Mouse (Mus musculus) natural killer cell, adult 2 months (primary cell): ENCODE measurements around the gene Rc3h2.
A peak's percentile ranks its signal among the peaks of the same experiment; 100 is the strongest.

Experiments used
- DNase-seq, 2 experiments: peaks; one replicate each; pipeline ENCODE4 v3.0.0; 2022; ENCODE audit warnings: low spot score in 2 of 2

Gene Rc3h2

DNA sequence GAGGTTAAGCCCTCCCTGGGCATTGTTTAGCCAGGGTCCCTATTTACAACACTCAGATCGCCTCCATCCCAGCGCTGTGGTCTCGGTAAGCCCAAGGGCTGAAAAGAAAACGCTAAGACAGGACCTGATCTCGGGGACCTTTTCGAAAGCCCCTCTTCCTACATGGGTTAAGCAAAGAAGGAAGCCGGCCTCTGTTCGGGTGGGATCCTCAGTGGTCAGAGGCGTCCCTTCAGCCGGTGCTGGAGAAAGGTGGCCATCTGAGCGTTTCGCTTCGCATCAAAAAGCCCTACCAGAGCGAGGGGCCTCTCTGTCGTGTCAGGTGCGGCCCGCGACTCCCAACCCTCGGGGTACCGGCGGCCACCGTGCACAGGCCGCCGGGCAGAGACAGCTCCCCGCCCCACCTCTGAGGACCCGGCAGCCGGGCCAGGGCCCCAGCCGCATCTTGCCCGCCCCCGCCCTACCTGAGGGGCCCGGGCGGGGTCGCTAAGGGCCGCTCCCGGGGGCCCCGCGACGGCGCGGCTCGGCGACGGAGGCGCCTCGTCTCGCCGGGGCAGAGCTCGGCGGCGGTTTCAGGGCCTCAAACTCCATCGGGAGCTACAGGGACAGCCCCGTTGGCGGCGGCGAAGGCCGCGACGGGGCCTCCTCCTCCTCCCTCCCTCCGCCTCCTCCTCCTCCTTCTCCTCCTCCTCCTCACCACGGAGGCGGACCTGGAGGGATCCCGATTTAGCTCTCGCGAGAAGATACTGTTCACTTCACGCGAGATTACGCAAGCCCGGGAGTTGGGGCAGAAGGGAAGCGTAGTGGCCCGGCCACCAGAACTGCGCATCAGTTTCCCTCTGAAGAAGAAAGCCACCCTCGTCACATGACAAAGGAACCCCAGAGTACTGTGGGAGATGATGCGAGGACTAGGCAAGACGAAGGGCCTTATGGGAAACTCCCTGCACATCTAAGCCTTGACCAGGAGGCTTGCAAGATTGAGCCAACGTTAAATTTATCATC lies at the start of gene Rc3h2:
Gene Rc3h2 (minus strand): TSS at position 598 of the 999 bp plus-strand sequence.
- DNase-seq: peak; percentile 94

DNA sequence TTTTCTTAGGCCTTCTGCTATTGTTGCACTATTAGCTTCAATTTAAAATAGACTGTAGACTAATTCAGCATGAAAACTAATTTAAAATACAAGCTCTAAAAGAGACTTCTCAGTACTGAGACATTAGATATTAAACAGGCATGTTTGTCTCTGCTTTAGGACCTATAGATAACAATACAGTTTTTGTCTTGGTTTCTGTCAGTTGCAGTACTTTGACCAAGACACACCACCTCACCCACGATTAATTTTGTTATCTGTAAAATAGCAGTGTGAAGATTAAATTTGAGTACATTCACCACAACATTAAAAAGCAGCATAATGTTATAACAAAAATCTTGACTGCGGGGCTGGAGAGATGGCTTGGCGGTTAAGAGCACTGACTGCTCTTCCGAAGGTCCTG lies 43.6 kb upstream of the Rc3h2 start:
- DNase-seq: no peak

DNA sequence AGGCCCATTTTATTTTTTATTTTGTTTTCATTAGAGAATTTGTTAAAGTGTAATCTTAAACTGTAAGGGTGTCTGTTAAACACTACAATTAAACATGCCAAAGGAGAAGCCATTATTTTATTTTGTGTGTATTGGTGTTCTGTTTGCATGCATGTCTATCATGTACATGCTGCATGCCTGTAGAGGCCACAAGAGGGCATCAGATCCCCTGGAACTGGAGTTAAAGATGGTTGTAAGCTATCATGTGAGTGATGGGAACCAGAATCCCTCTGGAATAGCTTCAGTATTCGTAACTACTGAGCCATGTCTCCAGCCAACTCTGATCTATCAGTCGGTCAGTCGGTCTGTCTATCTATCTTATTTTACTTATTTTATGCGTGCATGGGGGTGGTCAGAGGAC lies 38.0 kb upstream of the Rc3h2 start:
- no peak for DNase-seq

DNA sequence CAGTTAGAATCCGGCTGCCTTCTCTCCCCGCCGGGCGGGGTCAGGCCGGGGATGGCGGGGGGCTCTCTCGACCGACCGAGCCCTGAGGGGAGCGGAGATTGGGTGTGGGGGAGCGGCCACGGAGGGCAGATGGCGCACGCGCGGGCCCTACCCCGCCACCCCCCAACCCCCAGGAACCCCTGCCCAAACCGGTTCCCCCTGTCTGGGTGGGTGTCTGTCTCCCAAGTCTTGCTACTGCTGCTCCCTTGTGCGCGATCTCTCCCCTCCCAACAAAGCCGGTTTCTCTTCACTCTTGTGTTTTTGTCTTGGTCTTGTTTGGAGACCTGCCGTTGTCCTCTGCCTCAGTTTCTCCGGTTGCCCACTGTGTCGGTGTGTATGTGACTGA lies 29.7 kb upstream of the Rc3h2 start:
- DNase-seq: no peak

DNA sequence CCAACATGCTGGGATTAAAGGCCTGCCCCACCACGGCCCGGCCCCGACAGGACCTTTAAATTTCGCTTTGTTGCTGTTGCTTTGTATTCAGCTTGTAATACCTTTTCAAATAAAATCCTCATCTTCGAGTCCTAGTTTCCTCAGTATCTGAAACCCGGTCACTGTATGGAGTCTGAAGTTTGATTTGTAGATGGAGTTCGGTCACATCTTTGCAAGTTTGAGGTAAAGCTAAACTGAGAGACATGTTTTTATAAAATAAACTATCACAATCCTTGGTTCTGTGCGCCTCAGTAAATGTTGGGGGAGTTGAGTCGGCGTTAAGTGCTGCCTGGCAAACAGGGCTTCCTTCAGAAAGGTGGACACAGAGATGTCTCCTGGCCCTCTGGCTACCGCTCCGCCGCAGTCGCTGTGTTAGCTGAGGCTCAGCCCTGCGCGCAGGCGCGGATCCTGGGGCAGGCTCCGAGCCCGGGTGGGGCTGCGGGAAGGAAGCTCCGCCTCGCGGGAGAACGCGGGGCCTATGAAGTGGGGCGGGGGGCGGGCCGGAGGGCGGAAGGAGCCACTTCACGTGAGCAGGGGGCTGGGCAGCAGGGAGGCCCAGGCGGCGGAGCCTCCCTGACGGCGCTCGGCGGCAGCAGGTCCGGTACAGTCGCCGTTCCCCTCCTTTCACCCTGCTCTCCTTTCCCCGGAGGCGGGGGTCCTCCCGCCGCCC lies 29.1 kb upstream of the Rc3h2 start:
- peak; percentile 87 to 91 for DNase-seq

DNA sequence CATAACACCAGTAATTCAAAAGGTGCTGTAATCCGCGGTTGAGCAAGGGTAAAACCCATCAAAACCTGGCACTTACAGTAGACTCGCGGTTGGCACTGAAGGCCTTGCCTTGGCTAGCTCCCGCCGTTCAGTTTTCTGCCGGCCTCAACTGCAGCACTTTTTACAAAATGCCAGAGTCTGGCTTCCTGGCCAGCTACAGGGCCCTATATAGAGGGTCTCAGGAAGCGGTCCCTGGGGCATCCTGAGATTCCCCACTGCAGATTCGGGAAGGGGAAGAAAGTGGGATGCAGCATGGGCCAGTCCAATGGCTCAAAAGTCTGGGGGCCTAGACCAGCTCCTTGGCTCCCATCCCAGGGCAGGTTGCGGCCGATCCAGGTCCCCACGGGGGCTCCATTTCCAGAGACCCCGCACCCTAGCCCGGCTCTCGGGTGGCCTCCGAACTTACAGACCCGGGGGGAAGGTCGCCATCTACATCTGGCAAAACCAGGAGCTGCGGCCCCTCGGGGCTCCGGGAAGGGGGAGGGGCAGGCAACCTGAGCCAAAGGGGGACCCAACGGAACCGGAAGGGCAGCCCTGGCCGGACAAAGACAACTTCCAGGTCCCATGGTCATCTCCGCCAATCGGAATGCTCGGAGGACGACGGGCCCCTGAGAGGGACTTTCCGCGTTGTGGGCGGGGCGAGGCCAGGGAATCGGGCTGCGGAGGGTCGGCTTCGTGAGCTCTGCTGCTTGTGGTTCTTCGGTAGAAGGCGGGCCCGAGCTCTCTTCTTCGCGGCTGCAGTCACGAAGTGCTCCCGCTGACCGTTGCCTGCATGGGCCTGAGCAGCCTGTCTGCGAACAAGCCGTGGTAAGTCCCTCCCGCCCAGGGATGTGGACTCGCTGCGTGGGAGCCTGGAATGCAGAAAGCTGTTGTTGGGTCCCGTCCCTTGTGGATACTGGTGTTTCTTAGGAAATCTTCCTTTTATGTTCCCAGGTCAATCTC lies 20.2 kb upstream of the Rc3h2 start, which contains the start of the genes Zbtb26, Zbtb6 and Rabgap1:
Gene Zbtb26 (minus strand): TSS at position 525 of the 981 bp plus-strand sequence.
Gene Zbtb6 (minus strand): TSS at position 561 of the 981 bp plus-strand sequence.
Gene Rabgap1 (plus strand): TSS at position 669 of the 981 bp plus-strand sequence.
- peak; percentile 94 to 96 for DNase-seq

DNA sequence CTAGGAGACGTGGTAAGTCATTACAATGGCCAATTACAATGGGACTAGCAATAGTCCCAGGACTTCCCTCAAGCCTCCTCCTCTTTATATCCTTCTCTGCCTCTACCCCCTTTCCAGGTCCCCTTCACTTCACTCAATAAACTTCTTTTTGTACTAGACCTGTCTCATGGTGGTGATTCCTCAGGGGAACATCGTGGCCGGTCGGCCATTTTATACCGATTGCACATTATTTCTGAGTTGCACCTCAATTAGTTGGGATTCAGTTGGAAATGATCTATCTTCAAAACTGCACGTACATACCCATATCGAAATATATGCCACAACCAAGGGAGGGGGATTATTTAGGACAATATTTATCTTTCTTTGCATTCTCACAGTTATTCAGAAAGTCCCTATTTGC lies 8.9 kb upstream of the Rc3h2 start:
- no peak for DNase-seq

DNA sequence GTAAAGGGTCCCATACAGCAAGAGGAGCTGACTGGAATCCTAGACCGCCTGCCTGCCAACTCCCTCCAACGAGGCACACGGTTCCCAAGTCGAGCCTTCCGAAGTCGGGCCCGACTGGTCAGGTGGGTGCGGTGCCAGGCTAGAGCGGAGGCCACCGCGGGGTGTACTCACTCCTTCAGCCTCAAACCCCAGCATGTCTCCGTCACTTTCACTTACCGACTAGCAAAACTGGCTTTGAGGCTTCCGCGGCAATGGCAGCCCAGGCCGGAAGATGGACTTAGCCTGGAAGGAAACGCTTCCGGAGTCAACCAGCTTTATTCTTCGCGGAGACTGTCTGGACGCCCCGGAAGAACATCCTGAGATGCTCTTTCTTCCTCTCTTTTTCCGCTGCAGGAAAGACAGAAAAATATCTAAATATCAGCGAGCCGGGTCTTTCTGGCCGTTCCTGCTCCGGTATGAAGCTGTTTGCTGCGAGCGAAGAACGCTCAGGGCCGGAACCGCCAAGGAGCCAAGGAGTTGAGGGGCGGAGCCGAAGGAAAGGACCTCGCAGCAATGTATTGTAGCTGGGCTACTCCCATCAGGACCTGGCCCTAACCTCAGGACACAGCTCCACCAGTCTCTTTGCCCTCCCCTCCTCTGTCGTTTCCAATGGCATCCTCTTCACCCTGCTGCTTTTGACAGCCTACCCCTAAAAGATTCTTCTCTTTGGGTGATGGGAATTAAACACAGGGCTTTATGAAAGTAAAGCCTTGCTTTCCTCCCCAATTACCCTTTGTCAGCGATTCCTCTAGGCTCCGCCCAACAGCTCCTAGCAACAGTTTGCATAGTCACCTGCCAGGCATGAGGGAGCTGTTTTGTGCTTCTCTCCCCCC lies 8.1 kb upstream of the Rc3h2 start:
- peak; percentile 78 to 85 for DNase-seq

DNA sequence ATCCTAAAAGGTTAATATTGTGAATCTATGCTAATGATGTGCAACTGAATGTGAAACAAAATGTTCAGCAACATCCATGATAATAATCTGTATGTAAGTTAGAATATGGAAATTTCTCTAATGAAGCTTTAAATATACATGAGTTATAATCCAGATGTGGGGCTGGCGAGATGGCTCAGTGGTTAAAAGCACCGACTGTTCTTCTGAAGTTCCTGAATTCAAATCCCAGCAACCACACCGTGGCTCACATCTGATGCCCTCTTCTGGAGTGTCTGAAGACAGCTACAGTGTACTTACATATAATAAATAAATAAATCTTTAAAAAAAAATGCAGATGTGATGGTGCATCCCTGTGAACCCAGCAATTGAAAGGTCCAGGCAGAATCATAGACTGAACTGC lies 968 bp upstream of the Rc3h2 start:
- peak in 1 of 2 experiments; percentile 14 for DNase-seq

DNA sequence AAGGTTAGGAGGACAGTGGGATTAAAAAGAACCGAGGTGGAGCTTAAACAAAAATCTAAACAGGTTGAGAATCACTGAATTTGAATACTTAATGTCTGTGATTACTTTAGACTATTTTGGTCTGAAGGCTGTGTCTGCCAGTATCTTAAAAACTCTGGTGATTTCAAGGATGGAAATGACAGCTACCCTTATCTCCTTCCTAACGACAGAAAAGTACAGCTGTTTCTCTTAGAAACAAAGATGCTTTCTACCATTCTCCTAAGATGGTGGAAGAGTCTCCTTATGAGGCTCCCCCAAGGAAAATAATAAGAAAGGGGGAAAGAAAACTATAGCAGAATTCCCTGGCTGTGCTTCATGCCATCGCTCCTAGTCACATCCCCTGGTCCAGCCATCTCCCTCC lies 800 bp downstream of the Rc3h2 start:
- DNase-seq: no peak

DNA sequence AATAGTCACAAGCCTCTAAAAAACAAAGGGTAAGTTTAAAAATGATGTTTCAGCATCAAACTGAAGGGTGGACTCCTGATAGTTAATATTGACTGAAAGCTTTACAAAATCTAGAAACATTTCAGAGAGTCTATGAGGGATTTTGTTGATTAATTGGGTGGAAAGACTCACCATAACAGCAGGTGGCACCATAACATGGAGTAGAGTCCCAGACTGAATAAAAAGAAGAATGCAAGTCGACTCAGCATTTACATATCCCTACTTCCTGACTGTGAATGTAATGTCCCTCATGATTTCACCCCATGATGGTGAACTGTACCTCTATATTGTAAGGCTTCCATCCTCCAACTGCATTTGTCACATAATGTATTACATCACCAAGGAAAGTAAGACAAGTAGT lies 27.2 kb downstream of the Rc3h2 start:
- DNase-seq: no peak

DNA sequence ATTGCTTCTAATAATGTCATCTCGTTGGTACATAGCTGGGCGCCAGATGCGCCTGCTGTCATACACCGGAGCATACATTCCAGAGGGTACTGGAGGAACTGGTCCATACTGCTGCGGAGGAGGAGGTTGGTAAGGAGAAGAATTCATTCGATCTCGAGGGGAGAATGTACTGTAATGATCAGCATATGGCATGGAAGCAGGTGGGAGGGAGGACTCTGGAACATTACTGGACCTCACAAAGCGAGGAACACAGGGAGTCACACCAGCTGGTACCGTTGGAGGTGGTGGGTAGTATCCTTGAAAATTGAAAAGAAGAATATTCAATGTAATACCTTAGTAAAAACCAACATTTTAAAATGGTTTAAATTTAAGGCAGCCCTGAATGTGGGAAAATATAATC lies 39.8 kb downstream of the Rc3h2 start:
- no peak for DNase-seq

DNA sequence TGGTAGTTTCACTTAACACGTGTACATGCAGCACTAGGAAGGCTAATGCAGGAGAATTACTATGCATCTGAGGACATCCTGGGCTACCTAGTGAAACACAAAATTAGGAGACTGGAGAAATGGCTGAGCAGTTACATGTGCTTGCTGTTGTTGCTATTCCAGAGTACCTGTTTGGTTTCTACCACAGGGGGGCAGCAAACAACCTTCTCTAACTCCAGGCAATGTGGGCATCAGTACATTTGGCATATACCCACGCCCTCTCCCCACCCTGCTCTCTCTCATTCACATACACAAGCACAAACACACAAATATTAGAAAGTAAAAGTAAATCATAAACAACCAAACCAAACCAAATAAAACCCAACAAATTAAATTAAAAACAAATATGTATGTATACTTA lies 42.5 kb downstream of the Rc3h2 start:
- peak; percentile 49 to 66 for DNase-seq

DNA sequence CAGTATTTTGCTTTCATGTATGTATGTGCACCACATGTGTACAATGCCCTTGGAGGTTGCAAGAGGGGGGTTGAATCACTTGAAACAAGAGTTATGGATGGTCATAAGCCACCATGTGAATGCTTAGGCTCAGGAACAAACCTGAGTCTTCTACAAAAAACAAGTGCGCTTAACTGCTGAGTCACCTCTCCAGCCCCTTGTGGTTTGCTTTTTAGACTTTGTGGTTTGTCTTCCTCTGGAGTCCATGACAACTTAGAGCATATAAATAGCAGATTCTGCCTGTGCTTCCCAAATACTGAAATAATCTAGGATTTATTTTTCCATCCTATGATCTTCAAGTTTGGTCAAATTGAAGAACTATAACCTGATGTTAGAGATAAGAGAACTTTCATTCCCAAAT lies 46.7 kb downstream of the Rc3h2 start:
- DNase-seq: no peak

DNA sequence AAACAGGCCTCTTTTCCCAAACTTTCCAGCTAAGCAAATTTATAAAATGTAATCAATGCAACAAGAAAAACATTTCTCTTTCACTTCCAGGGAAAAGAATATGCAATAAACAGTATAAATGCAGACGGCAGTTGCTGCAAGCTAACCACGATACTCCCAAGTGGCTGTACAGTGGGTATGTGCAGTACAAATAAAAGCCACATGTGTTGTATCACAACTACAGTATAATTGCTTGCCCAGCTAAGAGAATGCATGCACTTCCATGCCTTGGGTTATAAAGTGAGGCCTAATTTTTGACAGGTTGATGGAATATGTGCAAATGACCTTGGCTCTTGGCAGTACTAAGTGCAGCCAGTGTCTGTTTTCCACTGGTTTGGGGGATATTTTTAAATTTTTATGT lies 52.1 kb downstream of the Rc3h2 start:
- DNase-seq: no peak

DNA sequence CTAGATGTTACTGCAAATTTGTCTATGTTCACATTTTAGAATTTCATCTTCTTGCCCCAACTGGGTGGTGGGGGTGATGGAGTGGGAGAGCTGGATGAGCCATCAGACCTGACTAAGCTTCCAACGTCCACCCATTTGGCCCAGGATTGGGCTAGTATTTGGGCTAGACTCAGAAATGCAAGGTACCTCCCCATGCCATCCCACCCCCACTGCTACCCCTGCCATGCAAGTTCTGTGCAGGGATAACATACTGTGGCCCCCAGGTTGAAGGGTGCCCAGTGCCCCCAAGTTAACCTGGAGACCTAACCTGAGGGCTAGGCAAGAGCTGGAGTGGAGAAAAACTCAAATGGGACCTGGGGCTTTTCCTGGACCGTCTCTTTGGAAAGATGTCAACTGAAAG lies 62.8 kb downstream of the Rc3h2 start:
- no peak for DNase-seq

DNA sequence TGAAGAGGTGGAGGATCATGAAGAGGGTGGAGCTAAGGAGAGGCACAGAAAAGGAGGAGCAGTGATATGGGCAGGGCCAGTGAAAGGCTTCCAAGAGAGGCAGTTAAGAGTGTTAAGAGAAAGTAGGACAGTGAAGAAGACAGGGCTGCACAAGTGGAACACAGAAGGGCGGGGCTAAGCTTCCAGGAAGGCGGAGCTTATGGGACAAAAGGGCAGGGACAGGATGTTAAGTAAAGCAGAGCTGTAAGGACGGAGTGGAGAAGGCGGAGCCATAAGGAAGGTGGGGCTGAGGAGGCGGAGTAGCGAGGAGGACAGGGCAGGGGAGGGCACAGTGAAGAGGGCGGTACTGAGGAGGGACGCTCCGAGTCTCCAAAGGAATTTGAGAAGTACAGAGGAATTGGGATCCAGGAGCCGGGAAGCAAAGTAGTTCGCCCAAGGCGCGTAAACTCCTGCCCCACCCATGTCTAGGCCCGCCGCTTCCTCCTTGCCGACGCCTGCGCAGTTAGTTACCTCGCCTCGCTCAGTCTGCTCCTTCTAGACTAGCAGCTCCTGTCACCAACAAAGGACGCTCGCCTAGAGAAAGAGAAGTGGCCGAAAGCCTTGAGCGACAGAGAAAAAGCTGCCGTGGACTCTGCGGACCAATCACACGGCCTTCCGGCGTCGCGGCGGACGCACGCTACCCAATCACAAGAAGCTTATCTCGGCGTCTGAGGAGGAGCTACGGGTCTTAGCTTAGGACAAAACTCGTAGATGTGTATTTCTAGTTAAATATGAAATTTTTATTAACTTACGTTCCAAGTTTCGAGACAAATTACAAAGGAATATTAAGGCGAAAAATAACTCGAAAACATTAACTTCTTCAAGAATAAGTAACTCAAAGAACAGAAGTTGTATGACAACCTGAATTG lies 63.8 kb downstream of the Rc3h2 start, which contains the start of gene Pdcl:
Gene Pdcl (minus strand): TSS at position 700 of the 908 bp plus-strand sequence.
- DNase-seq: peak; percentile 86 to 89

DNA sequence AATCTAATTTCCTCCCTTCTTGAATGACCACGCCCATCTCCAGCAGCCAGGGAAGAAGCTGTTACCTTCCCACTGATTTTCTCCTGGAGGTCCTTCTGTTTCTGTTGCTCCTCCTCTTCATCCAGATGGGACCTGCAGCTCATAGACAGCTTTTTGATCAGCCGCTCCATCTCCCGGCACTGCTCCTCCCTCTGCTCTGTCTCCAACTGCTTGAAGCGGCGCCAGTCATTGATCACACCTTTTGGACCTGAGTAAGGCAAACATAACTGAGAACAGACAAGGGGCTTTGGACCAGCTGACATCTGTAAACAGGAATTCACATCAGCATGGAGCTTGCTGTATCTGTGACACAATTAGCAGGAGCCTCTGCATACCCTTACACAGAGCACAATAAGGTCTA lies 67.1 kb downstream of the Rc3h2 start:
- DNase-seq: no peak

DNA sequence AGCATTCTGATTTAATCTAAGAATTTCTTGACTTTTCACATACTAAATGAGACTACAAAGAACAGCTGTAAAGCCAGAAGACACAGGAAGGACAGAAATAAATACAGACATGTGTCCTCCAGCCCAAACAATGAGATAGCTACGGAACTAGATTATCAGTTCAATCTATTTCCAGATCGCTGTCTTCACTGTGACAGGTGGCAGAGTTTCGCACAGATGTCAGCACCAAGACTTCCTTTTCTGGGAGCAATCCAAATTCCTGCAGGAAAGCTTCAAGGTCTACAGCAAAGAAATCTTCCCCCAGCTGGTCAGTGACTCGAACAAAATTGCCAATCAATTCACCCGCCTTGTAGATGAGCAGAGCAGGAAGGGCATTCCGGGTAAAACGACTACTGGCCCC lies 71.0 kb downstream of the Rc3h2 start:
- DNase-seq: no peak
